Mouse (Mus musculus) macrophage (primary cell): ENCODE data around the gene Cdk15. TPM values are rescaled to one million over a fixed set of nuclear protein-coding genes. Genes with fewer than 3 reads are reported as not detected.

Experiments
- H3K27ac ChIP-seq: fragments of 350-480 bp; formaldehyde crosslinking; 2 replicates; pipeline ENCODE4 v1.9.0; 2021
- H3K36me3 ChIP-seq: fragments of 350-480 bp; formaldehyde crosslinking; 2 replicates; pipeline ENCODE4 v1.9.0; 2021; ENCODE audit errors: inconsistent target
- H3K4me3 ChIP-seq: fragments of 350-480 bp; formaldehyde crosslinking; 2 replicates; pipeline ENCODE4 v1.9.0; 2021; ENCODE audit errors: inconsistent target
- H3K79me2 ChIP-seq: fragments of 350-480 bp; formaldehyde crosslinking; 2 replicates; pipeline ENCODE4 v1.9.0; 2021; ENCODE audit errors: inconsistent target
- WGBS: methylation state at CpG from one replicate; pipeline ENCODE4 v1.1.7; 2026; ENCODE audit warnings: inconsistent platforms; ENCODE audit not compliant: missing documents; 5-methylcytosine and 5-hydroxymethylcytosine counted together
- polyA plus RNA-seq: library from polyadenylated mRNA; stranded (reverse); fragments of 250-400 nt; gene quantifications from 3 replicates; pipeline ENCODE4 v1.2.4, GENCODE M21; 2018; ENCODE audit warnings: inconsistent platforms

The Cdk15 gene
- polyA plus RNA-seq, 1 experiment from 2014 or later = 7.0 TPM

DNA sequence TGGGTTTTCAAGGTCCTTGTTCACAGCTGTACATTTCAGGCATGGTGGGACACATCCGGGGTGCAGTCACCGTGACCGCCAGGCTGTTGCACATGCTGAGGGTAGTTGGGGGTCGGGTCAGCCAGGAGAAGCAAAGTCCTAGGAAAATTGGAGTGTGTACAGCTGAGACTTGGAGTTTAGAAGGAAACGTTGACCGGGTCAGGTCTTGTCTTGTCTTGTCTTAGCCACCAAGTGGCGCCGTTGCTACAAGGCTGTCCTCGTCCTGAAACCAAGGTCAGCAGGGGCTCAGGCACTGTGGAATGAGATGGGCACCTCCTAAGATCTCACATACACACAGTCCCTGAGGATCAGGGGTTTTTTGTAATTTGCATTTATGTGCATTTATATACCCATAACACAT is 9.1 kb upstream of the Cdk15 start:
- Histone ChIP-seq H3K27ac (no peak overlapping the region), H3K4me3 (no peak overlapping the region), H3K79me2 (no peaks in the 10 kb centered on the region), H3K36me3 (no peaks in the 10 kb centered on the region)
- 4% methylated on average over 9 of the region's 9 CpGs for WGBS

DNA sequence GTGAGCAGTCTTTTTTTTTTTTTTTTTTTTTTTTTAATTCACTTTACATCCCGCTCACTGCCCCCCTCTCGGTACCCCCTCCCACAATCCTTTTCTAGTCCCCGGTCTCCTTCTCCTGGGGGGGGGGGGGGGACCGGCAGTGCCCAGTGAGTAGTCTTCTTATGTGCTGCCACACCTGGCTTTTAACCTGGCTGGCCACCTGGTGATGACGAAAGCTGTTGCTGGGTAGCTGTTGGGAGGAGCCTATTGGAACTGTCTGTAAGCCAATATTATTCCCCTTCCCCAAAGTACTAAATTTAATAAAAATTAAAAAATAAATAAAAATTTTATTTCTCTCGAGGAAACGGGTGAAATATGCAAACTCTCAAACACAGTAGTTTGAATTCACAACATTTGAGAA is 3.9 kb upstream of the Cdk15 start:
- H3K27ac ChIP-seq = no peak overlapping the region
- H3K79me2 ChIP-seq = no peaks in the 10 kb centered on the region
- H3K36me3 ChIP-seq = no peaks in the 10 kb centered on the region
- WGBS = 42% methylated on average over 6 of the region's 7 CpGs
- no peak overlapping the region for H3K4me3 ChIP-seq

- no peak overlapping the region for H3K27ac ChIP-seq
- H3K79me2 ChIP-seq = no peaks in the 10 kb centered on the region
- no peak overlapping the region for H3K4me3 ChIP-seq
- H3K36me3 ChIP-seq = no peaks in the 10 kb centered on the region
- whole genome bisulfite sequencing = 39% methylated on average over 11 of the region's 18 CpGs
These were observed 3.3 kb upstream of the Cdk15 start for GRCm38 (mm10) chr1:59253301-59253909.

- H3K79me2 ChIP-seq = no peaks in the 10 kb centered on the region
- no peak overlapping the region for H3K27ac ChIP-seq
- H3K36me3 ChIP-seq = no peaks in the 10 kb centered on the region
- WGBS = 86% methylated on average over 3 of the region's 3 CpGs
- H3K4me3 ChIP-seq = no peak overlapping the region
These were observed 1.0 kb downstream of the Cdk15 start for GRCm38 (mm10) chr1:59257736-59258135.

DNA sequence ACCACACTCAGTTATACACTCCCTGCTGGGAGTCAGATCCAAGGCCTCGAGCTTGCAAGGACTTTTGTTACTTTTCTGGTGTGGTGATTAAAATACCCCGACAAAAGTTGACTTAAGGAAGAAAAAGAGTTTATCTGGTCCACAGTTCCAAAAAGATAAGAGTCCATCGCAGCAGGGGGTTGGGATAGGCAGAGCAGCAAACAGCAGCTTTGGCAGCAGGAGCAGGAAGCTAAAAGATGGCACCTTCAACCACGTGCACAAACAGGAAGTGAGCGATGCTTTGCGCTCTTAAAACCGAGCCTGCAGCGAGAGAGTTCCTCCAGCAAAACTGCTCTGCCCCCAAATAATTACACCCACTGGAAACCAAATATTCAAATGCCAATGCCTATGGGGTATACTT is 12.2 kb downstream of the Cdk15 start:
- Histone ChIP-seq H3K4me3 (no peak overlapping the region), H3K36me3 (no peaks in the 10 kb centered on the region), H3K27ac (no peak overlapping the region), H3K79me2 (no peaks in the 10 kb centered on the region)
- 59% methylated on average over 8 of the region's 8 CpGs for WGBS

GRCm38 (mm10) chr1:59269466-59269865 is 12.8 kb downstream of the Cdk15 start:
- Histone ChIP-seq H3K79me2 (no peaks in the 10 kb centered on the region), H3K27ac (no peak overlapping the region), H3K4me3 (no peak overlapping the region), H3K36me3 (no peaks in the 10 kb centered on the region)
- WGBS = 97% methylated on average over 6 of the region's 6 CpGs

DNA sequence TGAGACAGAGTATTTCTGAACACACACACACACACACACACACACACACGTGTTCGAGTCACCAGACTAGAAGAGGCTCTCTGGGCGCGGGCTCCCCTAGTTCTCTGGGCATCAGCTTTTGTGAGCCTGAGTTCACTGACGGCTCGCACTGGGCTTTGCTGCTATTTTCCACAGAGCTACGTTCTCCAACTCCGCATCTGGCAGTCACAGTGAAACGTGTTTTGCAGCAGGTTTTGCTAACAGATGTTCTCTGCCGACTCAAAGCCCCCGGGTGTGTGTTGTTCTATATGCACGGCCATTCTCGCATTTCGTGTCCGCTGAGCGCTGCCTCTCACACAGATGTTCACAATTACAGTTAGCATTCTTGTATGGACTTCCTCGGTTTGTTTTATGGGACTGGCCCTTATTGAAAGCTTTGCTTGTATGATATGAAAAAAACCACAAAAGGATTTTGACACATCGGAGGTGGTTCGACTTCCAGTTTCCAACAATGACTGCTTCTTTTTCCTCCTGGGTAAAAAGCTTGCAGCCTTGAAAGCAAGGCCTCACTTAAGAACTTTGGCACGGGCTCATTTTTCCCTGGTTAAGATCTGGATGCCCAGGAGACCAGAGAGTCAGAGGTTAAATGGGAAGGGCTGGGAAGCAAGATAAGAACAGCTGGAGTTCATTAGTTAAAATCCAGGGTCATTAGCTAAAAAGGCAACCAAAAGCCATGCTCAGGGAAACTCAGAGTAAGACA is 13.4 kb downstream of the Cdk15 start:
- Histone ChIP-seq H3K36me3 (no peaks in the 10 kb centered on the region), H3K27ac (no peak overlapping the region), H3K79me2 (no peaks in the 10 kb centered on the region), H3K4me3 (no peak overlapping the region)
- 81% methylated on average over 13 of the region's 20 CpGs for WGBS

DNA sequence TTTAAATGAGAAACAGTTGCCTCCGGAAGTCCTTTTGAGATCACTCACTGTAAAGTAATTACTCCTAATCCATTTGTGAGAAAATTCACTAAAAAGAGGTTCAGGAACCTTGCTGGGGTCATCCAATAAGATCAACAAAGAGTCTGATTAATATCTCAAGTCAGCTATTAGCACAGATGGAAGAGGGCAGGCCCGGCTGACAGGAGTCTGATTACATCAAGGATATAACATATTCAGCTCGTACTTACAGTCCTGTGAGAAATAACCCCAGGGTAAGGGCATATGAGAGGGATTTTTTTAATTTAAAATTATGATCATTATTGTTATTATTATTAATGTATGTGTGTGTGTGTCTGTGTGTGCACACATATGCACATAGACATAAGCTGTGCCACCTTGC is 15.5 kb downstream of the Cdk15 start:
- 100% methylated on average over 3 of the region's 3 CpGs for WGBS
- Histone ChIP-seq H3K79me2 (no peaks in the 10 kb centered on the region), H3K36me3 (no peaks in the 10 kb centered on the region), H3K27ac (peak overlapping the region; percentile 61), H3K4me3 (no peak overlapping the region)

DNA sequence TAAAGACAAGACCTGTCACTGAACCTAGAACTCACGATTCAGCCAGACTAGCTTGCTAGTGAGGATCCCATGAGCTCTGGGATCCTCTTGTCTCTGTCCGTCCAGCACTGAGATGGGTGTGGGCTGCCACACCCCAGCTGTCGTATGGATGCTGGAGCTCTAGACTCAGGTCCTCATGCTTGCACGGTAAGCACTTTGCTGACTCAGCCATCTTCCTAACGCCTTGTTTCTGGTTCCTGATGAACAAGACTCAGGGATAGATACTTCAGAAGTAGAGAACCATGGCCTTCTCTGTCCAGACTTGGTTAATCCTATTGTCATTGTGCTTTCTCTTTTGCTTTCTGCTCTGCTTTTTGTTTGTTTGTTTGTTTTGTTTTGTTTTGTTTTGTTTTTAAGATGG is 29.2 kb downstream of the Cdk15 start:
- H3K27ac ChIP-seq = no peak overlapping the region
- no peaks in the 10 kb centered on the region for H3K36me3 ChIP-seq
- no peak overlapping the region for H3K4me3 ChIP-seq
- H3K79me2 ChIP-seq = no peaks in the 10 kb centered on the region
- WGBS = 97% methylated on average over 5 of the region's 5 CpGs

DNA sequence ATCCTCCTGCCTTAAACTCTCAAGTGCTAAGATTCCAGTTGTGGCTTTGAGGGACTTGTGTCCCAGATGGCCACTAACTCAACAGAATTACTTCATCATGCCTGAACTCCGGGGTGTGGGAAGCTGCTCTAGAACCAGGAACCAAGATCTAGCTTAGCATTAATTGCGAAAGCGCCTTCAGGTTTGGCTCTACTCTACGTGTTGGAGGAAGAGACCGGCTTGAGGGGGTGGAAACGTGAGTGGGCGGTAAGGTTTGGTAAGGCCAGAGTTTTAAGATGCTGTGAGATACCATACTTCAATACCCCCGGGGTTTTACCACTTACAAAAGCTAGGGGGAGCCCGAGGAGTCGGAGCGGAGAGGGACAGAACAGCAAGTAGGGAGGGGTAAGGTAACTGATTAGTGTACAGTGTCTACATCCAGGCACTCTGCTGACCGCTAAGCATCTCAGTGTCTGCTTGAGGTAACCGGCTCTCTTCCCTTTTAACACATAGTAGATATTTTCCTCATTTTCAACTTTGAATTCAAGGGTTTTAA is 29.7 kb downstream of the Cdk15 start:
- Histone ChIP-seq H3K27ac (no peak overlapping the region), H3K36me3 (no peaks in the 10 kb centered on the region), H3K4me3 (no peak overlapping the region), H3K79me2 (no peaks in the 10 kb centered on the region)
- 80% methylated on average over 13 of the region's 13 CpGs for WGBS

- Histone ChIP-seq H3K36me3 (no peaks in the 10 kb centered on the region), H3K79me2 (no peaks in the 10 kb centered on the region), H3K27ac (no peak overlapping the region), H3K4me3 (no peak overlapping the region)
- 95% methylated on average over 8 of the region's 8 CpGs for WGBS
These were observed 31.0 kb downstream of the Cdk15 start for GRCm38 (mm10) chr1:59287733-59288132.

DNA sequence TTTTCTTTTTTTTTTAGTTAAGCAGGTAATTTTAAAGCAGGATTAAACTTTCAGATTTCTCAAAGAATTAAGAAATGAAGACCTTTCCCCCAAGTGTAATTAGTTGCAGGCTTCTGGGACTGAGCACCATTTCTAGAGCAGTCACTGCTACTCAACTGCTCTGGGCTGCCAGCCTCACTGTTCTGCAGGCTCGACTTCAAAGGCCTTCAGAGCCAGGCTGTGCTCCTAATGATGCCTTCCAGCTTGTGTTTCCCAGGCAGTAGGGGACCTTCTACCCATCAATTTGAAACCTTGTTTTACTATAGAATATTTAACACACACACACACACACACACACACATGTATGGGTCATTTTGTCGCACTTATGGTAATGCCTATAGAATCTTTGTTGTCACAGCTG is 34.9 kb downstream of the Cdk15 start:
- WGBS = 69% methylated on average over 2 of the region's 2 CpGs

GRCm38 (mm10) chr1:59295769-59296168 is 39.1 kb downstream of the Cdk15 start:
- 89% methylated on average over 1 of the region's 1 CpGs for WGBS
- H3K4me3 ChIP-seq = no peak overlapping the region
- no peak overlapping the region for H3K27ac ChIP-seq
- no peaks in the 10 kb centered on the region for H3K36me3 ChIP-seq
- no peaks in the 10 kb centered on the region for H3K79me2 ChIP-seq

More for the DNA sequence above, 34.9 kb downstream of the Cdk15 start:
- no peak overlapping the region for H3K4me3 ChIP-seq
- no peaks in the 10 kb centered on the region for H3K79me2 ChIP-seq
- no peaks in the 10 kb centered on the region for H3K36me3 ChIP-seq
- H3K27ac ChIP-seq = no peak overlapping the region

GRCm38 (mm10) chr1:59297167-59297566 is 40.5 kb downstream of the Cdk15 start:
- 89% methylated on average over 3 of the region's 3 CpGs for WGBS

DNA sequence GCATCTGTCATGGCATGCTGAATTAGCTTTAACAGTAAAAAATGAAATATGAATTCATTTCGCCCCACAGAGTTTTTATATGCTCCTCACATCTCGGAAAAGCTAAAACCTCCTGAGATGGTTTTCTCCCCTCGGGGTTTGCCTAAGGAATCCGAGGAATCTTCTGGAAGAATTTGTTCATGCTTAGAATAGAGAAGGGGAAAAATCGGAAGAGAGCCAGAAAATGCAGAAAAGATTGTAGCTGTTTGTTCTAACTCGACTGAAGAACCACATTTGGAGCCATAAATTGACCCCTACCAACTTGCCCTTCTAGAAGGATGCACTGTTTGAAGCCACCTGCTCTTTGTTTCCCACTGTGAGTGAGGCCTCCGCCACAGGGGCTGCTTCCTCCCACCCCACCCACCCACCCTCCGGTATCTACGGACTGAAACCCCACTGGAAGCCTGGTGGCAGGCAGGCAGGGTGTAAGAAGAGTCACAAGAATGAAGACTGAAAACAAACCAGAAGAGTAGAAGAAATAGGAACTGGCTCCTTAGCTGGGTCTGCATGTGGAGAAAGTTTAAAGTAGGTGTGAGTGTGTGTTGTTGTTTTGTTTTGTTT is 41.9 kb downstream of the Cdk15 start:
- H3K79me2 ChIP-seq = no peaks in the 10 kb centered on the region
- H3K27ac ChIP-seq = no peak overlapping the region
- WGBS = 79% methylated on average over 8 of the region's 9 CpGs
- H3K36me3 ChIP-seq = no peaks in the 10 kb centered on the region
- H3K4me3 ChIP-seq = no peak overlapping the region

More at GRCm38 (mm10) chr1:59297167-59297566, 40.5 kb downstream of the Cdk15 start:
- Histone ChIP-seq H3K79me2 (no peaks in the 10 kb centered on the region), H3K27ac (no peak overlapping the region), H3K36me3 (no peaks in the 10 kb centered on the region), H3K4me3 (no peak overlapping the region)
